Mouse (Mus musculus) thymus, postnatal 0 days (tissue): ENCODE results near the gene Ddx6. TPM values are rescaled to one million over a fixed set of nuclear protein-coding genes. Genes with fewer than 3 reads are reported as not detected.

Experiments
- DNase-seq: peaks from one replicate; pipeline ENCODE4 v3.0.0-alpha.2; 2015; ENCODE audit warnings: low spot score
- polyA plus RNA-seq: library from polyadenylated mRNA; unstranded; fragments of >200 nt; fragmentation: Nextera tagmentation; extraction: Ambion mirVana; gene quantifications from 2 replicates; pipeline ENCODE4 v1.2.1, GENCODE M21; 2015

Ddx6 gene
- polyA plus RNA-seq, 1 experiment from 2014 or later = 29.5 TPM

- no peak for DNase-seq
Measured at GRCm38 (mm10) chr9:44640646-44641357, 36.1 kb downstream of the Ddx6 start.

DNA sequence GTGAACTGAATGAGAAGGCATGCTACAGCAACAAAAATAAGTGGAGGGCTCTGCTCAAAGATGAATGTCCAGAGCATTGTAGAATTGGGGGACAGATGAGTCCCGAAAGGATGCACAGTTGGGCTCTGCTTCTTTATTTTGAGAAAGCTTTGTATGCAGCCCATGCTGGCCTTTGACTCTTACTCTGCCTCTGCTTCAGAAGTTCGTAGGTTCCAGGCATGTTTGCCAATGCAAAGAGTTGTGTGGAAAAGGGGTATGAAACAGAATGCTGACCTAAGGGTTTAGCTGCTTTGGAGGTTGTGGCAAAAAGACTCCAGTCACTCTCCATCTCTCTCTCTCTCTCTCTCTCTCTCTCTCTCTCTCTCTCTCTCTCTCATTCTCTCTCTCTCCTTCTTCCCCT is 36.9 kb downstream of the Ddx6 start:
- DNase-seq = no peak

GRCm38 (mm10) chr9:44643103-44643502 is 38.4 kb downstream of the Ddx6 start:
- no peak for DNase-seq

GRCm38 (mm10) chr9:44644186-44644585 is 39.5 kb downstream of the Ddx6 start:
- no peak for DNase-seq

- peak; percentile 10 for DNase-seq
Measured at GRCm38 (mm10) chr9:44645481-44645880, 40.8 kb downstream of the Ddx6 start.

- peak; percentile 79 for DNase-seq
Measured at GRCm38 (mm10) chr9:44645924-44646323, 41.2 kb downstream of the Ddx6 start.

GRCm38 (mm10) chr9:44646366-44646765 is 41.7 kb downstream of the Ddx6 start:
- DNase-seq = peak; percentile 48

GRCm38 (mm10) chr9:44647026-44647425 is 42.3 kb downstream of the Ddx6 start:
- no peak for DNase-seq

- DNase-seq = no peak
Measured at GRCm38 (mm10) chr9:44647656-44648055, 43.0 kb downstream of the Ddx6 start.

DNA sequence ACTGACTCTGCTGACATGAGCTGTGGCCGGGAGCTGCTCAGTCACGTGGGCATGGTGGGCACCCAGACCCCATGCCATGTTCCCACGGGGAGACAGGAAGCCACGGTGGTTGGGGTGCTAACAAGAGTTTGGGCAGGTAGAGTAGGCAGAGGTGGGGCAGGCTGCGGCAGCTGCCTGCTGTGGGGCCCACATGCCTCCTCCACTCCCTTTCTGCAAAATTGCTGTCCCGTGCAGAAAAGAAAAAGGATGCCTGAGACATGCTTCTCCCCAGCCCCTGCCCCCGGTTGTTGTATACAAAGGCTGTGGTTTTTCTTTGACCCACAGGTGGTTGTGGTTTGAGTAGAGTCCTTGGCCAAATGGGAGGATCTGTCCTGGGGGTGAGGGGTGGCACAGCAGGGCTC is 44.2 kb downstream of the Ddx6 start:
- DNase-seq = peak; percentile 67

- peak; percentile 76 for DNase-seq
Measured at GRCm38 (mm10) chr9:44652027-44652426, 47.3 kb downstream of the Ddx6 start.

- DNase-seq = no peak
Measured at GRCm38 (mm10) chr9:44653896-44654295, 49.2 kb downstream of the Ddx6 start.

DNA sequence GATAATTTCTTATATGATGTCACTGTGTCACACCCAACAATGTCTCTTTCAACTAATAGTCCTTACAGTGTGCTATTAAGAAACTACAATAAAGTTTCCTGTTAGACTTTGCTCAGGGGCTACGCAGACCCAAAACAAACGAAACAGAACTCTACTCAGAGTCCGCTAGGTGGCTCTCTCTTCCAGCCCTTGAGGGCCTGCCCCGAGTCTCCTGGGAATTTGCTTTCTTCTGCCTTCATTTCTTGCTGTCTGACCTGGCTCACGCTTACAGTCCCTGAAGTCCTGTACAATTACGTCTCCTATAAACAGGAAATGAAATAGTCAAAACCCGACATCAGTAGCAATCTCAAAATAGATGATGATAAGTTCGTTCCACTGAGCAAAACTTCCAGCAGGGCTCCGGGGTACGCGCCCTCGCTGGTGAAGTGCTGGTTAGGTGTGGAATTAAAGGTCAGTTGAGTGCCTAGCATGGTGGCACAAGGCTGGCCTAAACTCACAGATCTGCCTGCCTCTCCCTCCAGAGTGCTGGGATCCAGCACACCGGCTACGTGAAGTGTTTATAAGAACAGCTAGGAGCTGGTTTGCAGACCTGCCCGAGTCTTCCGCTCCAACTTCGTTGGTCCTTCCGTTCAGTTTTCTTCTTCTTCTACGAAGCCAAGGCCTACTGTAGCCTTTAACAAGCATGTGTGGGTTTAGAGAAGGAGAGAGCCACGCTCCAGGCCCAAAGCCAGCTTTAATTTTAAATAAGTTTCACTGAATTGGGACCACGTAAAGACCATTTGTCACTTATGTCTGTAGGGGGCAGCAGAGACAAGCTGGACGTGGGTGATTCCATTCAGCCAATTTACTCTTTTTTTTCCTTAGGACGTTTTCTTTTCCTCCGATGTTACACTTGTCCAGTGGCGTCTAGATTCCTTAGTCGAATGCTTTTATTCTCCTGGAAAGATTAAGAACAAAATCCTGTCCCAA is 50.7 kb downstream of the Ddx6 start:
- DNase-seq = peak; percentile 70

GRCm38 (mm10) chr9:44663706-44664105 is 59.0 kb downstream of the Ddx6 start:
- no peak for DNase-seq

DNA sequence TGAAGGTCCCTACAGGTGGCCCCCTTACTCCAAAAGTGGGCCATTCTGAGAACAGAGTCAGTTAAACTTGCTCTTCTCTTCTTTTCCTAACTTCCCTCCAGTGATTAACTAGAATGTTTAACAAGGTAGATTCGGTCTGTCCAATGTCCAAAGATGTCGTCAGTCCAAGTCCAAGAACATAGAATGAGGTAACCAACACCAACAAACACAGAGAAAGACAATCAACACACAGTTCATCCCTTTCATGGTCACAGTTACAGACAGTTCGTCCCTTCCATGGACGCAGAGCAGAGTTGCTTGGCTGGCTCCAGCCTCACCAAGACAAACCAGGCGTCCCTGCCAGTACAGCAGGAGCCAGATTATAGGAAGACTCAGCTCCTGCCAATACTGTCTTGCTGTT is 66.7 kb downstream of the Ddx6 start:
- DNase-seq = no peak

- DNase-seq = no peak
Measured at GRCm38 (mm10) chr9:44672291-44672865, 67.7 kb downstream of the Ddx6 start.

- DNase-seq = no peak
Measured at GRCm38 (mm10) chr9:44673005-44673404, 68.3 kb downstream of the Ddx6 start, which contains the start of gene Treh. Gene Treh, plus strand, starts transcription at chr9:44673233.

DNA sequence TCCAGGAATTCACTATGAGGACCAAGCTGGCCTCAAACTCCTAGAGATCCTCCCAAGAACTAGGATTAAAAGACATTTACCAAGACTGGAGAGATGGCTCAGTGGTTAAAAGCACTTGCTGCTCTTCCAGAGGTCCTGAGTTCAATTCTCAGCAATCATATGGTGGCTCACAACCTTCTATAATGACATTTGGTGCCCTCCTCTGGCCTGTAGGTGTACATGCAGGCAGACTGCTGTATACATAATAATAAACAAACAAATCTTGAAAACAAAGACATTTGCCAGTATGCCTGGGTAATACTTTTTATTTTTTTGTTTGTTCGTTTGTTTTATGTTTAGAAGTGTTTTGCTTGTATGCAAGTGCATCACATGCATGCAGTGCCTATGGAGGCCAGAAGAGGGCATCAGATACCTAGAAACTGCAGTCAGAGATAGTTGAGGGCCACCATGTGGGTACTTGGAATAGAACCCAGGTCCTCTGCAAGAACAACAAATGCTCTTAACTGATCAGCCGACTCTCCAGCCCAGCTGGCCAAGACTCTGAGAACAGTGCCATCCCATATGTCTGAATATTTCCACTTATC is 73.7 kb downstream of the Ddx6 start:
- no peak for DNase-seq

- no peak for DNase-seq
Measured at GRCm38 (mm10) chr9:44679565-44679964, 74.9 kb downstream of the Ddx6 start.

DNA sequence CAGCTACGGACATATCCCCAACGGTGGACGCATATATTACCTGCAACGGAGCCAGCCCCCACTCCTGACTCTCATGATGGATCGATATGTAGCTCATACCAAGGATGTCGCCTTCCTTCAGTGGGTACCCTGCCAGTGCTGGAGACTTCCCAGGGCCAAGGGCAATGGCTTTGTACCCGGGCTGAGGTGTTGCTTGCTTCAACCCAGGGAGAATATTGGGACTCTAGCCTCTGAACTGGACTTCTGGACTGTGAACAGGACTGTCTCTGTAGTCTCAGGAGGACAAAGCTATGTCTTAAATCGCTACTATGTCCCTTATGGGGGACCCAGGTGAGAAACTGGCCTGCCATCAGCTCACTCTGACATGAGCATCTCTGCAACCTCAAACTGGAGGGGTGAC is 78.4 kb downstream of the Ddx6 start:
- DNase-seq = no peak
